Mouse (Mus musculus) spleen, adult 18-20 months (tissue): ENCODE results near the gene Wdr63.
"Not testable (repeated sequence)": the region's sequence is repeated elsewhere in the genome, so short reads cannot be mapped to it uniquely, and the experiment has no call there.

Experiments used
- DNase-seq, 2 experiments: peaks; one replicate each; pipeline ENCODE4 v3.0.0; 2022; ENCODE audit warnings: mixed read lengths in 2 of 2

The Wdr63 gene

DNA sequence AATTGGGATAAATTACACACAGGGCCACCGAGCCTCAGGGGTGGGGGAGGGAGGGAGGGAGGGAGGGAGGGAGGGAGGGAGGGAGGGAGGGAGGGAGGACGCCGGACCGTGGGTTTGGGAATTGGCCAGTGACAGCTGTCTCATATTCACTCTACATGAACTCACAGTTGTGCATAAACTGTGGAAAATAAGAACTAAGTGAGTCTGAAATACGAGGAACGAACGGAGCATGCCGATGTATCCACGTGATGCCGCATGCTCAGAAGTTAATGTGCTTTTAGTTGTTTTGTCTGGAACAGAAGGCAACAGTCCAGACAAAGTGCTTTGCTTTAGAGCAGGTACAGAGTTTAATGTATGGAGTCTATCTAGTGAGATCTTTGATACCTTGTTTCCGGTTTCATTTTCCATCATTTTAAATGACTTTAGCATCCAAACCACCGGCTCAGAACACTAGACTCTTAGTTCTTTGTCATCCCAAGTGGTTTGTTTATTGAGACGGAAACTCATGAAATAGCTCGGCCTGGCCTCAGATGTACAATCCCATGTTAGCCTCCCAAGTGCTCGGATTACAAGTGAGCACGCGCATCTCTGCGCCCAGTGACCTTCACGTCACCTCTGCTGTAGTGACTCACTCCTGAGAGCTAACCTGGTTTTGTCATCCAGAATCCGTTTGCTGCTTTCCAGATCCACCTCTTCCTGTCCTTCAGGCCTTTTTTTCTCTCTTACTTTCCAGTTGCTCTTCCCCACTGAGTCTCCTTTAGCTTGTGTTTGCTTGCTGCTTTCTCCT lies 97.9 kb downstream of the Wdr63 start:
- no peak for DNase-seq

DNA sequence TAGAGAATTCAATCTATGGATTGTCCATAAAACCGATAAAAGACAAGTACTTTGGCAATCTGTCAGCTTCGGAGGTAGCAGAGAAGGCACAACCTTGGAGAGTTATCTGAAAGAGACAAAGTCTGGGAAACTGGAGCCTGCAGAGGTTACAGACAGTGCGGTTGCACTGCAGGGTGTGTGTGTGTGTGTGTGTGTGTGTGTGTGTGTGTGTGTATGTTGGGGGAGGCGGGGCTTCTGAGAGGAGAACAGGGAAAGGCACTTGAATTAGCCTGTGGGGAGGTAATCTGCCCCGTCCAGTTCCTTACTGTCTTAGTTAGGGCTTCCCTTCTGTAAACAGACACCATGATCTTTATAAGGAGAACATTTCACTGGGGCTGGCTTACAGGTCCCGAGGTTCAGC lies 100.1 kb downstream of the Wdr63 start:
- no peak for DNase-seq

- DNase-seq: no peak
Measured at GRCm38 (mm10) chr3:146004347-146005051, 103.4 kb downstream of the Wdr63 start.

- not testable (repeated sequence) for DNase-seq
Measured at GRCm38 (mm10) chr3:145996539-145996938, 111.4 kb downstream of the Wdr63 start.

- no peak for DNase-seq
Measured at GRCm38 (mm10) chr3:145995489-145995888, 112.4 kb downstream of the Wdr63 start.

- no peak for DNase-seq
Measured at GRCm38 (mm10) chr3:145993481-145994201, 114.3 kb downstream of the Wdr63 start.

- DNase-seq: no peak
Measured at GRCm38 (mm10) chr3:145992796-145993195, 115.1 kb downstream of the Wdr63 start.

DNA sequence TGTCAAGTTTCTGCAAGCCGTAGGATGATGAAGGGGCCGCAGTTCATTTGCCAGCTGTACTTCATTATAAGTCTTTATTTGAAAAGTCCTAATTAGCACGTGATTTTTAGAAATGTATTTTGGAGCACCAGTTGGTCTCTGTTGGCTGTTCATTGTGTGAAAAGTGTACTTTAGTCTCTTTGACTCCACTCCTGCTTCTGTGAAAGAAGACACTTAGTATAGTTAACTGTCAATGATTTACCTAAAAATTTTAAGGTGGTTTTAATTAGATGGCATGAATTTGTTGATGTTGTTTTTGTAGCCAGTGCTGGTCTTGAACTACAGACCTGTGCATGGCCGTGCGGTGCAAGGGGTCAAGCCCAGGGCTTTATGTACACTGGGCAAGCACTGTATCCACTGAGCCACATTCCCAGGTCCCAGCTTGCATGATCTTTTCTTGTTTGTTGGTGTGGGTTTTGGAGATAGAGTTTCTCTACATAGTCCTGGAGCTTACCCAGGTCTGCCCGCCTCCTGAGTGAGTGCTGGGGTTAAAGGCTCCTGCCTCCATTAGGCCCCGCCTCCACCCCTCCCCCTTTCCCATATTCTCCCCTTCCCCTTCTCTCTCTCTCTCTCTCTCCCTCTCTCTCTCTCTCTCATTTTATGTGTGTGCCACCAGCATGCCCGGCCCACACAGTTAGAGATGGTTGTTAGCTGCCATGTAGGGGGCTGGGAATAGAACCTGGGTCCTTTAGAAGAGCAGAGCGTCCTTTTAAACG lies 115.8 kb downstream of the Wdr63 start:
- DNase-seq: no peak

DNA sequence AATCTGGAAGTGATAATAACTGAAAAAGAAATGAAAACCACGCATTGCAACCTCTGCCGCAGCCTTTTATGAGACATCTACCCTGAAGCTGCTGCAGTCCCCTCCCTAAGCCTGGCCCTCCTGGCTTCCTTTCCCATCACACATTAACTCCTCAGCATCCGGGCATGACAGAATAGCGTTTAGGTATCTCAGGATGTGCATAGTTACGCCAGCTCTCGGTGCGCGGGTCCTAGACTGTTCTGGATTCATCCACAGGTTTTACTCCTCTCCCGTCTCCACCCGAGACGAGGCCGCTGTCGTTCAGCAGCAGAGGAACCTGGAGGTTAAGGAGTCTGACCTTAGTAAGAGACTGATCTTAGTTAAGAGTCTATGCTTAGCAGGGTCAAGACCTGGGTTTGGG lies 116.8 kb downstream of the Wdr63 start:
- no peak for DNase-seq
